Mouse (Mus musculus) urinary bladder, adult 2 months (tissue): ENCODE data around the gene Gm44965. TPM values are rescaled to one million over a fixed set of nuclear protein-coding genes. Genes with fewer than 3 reads are reported as not detected.
"Not testable (repeated sequence)": the region's sequence is repeated elsewhere in the genome, so short reads cannot be mapped to it uniquely, and the experiment has no call there.

Experiments used
- DNase-seq: peaks from one replicate; pipeline ENCODE4 v3.0.0; 2022; ENCODE audit warnings: low spot score
- polyA plus RNA-seq: library from polyadenylated mRNA; depleted of rRNA; stranded (reverse); fragments of >200 nt; gene quantifications from 2 replicates; pipeline ENCODE4 v1.2.3, GENCODE M21; 2012

Gm44965 gene
- polyA plus RNA-seq, 1 experiment: not detected

- DNase-seq: no peak
Observed at GRCm38 (mm10) chr6:48579215-48579648, 14.5 kb upstream of the Gm44965 start.

GRCm38 (mm10) chr6:48581257-48581656 is 12.5 kb upstream of the Gm44965 start:
- DNase-seq: no peak

GRCm38 (mm10) chr6:48582037-48582436 is 11.7 kb upstream of the Gm44965 start:
- no peak for DNase-seq

GRCm38 (mm10) chr6:48589194-48589750 is 4.5 kb upstream of the Gm44965 start, which contains the start of gene Gm45021:
Gm45021 (plus strand) TSS chr6:48589610.
- DNase-seq: no peak

GRCm38 (mm10) chr6:48591221-48591845 is 2.4 kb upstream of the Gm44965 start:
- DNase-seq: no peak

GRCm38 (mm10) chr6:48591871-48592270 is 1.9 kb upstream of the Gm44965 start:
- no peak for DNase-seq

- no peak for DNase-seq
Observed at GRCm38 (mm10) chr6:48594043-48594738, 450 bp downstream of the Gm44965 start.

- no peak for DNase-seq
Observed at GRCm38 (mm10) chr6:48595278-48595677, 1.5 kb downstream of the Gm44965 start.

- DNase-seq: no peak
Observed at GRCm38 (mm10) chr6:48596545-48597232, 2.9 kb downstream of the Gm44965 start.

GRCm38 (mm10) chr6:48597233-48597625 is 3.5 kb downstream of the Gm44965 start:
- no peak for DNase-seq

GRCm38 (mm10) chr6:48600594-48600993 is 6.9 kb downstream of the Gm44965 start:
- DNase-seq: no peak

GRCm38 (mm10) chr6:48601271-48602079 is 7.7 kb downstream of the Gm44965 start, which contains the start of gene Zfp775:
Zfp775 (plus strand) TSS chr6:48602063.
- peak; percentile 96 for DNase-seq

- DNase-seq: no peak
Observed at GRCm38 (mm10) chr6:48602080-48602741, 8.5 kb downstream of the Gm44965 start.

- no peak for DNase-seq
Observed at GRCm38 (mm10) chr6:48608124-48608523, 14.4 kb downstream of the Gm44965 start.

GRCm38 (mm10) chr6:48609512-48609911 is 15.8 kb downstream of the Gm44965 start:
- no peak for DNase-seq

GRCm38 (mm10) chr6:48610657-48611056 is 16.9 kb downstream of the Gm44965 start:
- DNase-seq: no peak

GRCm38 (mm10) chr6:48613464-48613863 is 19.7 kb downstream of the Gm44965 start:
- no peak for DNase-seq

- no peak for DNase-seq
Observed at GRCm38 (mm10) chr6:48614756-48615155, 21.0 kb downstream of the Gm44965 start.

- no peak for DNase-seq
Observed at GRCm38 (mm10) chr6:48620031-48620430, 26.3 kb downstream of the Gm44965 start.

- not testable (repeated sequence) for DNase-seq
Observed at GRCm38 (mm10) chr6:48622186-48622843, 28.6 kb downstream of the Gm44965 start.
